Mouse (Mus musculus) forebrain, embryonic 12.5 days (tissue): Measurements from ENCODE around the gene Tstd1. TPM values are rescaled to one million over a fixed set of nuclear protein-coding genes. Genes with fewer than 3 reads are reported as not detected.
A peak's percentile ranks its signal among the peaks of the same experiment; 100 is the strongest.

Experiments used
- ATAC-seq: fragments of 200-750 bp; cut with Nextera tagmentation; 2 replicates; pipeline ENCODE4 v1.8.0; 2017; ENCODE audit warnings: moderate TSS enrichment; ENCODE audit not compliant: low FRiP score
- H3K27ac ChIP-seq: fragments of 300-500 bp; sonication (generic); 2 replicates; pipeline ENCODE4 v1.5.1; 2016; ENCODE audit warnings: mild to moderate bottlenecking
- H3K27me3 ChIP-seq: fragments of 300-500 bp; sonication (generic); 2 replicates; pipeline ENCODE4 v1.6.1; 2016; ENCODE audit warnings: mild to moderate bottlenecking
- H3K36me3 ChIP-seq: fragments of 300-500 bp; sonication (generic); replicated peaks from 2 replicates; pipeline ENCODE4 v1.6.1; 2016; ENCODE audit warnings: mild to moderate bottlenecking
- H3K4me1 ChIP-seq: fragments of 300-500 bp; sonication (generic); 2 replicates; pipeline ENCODE4 v1.6.1; 2016
- H3K4me2 ChIP-seq: fragments of 300-500 bp; sonication (generic); 2 replicates; pipeline ENCODE4 v1.6.1; 2016; ENCODE audit warnings: mild to moderate bottlenecking, moderate library complexity
- H3K4me3 ChIP-seq: fragments of 300-500 bp; sonication (generic); replicated peaks from 2 replicates; pipeline ENCODE4 v1.5.1; 2016; ENCODE audit warnings: mild to moderate bottlenecking
- H3K9ac ChIP-seq: fragments of 300-500 bp; sonication (generic); 2 replicates; pipeline ENCODE4 v1.6.1; 2016; ENCODE audit warnings: mild to moderate bottlenecking
- H3K9me3 ChIP-seq: fragments of 300-500 bp; sonication (generic); 2 replicates; pipeline ENCODE4 v1.6.1; 2016
- WGBS: fragments of 180-500 bp; shearing (Covaris S2); methylation state at CpG from one replicate; pipeline ENCODE4 v1.1.7; 2016; 5-methylcytosine and 5-hydroxymethylcytosine counted together
- polyA plus RNA-seq: library from polyadenylated mRNA; unstranded; fragments of >200 nt; fragmentation: Nextera tagmentation; extraction: Ambion mirVana; gene quantifications from 2 replicates; pipeline ENCODE4 v1.2.1, GENCODE M21; 2016

Tstd1 gene
- polyA plus RNA-seq, 1 experiment from 2014 or later, result 9.0 TPM

GRCm38 (mm10) chr1:171390101-171390500 is 28.6 kb upstream of the Tstd1 start:
- H3K4me1 ChIP-seq, result no peaks in the 10 kb centered on the region
- no peak overlapping the region for H3K27ac ChIP-seq
- ATAC-seq, result no peak
- no peak overlapping the region for H3K4me3 ChIP-seq
- no peaks in the 10 kb centered on the region for H3K36me3 ChIP-seq
- H3K4me2 ChIP-seq, result no peak overlapping the region
- no peaks in the 10 kb centered on the region for H3K9me3 ChIP-seq
- peaks cover 14% of the 10 kb centered on the region; the same call in 1 of the 2 replicates for H3K27me3 ChIP-seq
- no peak overlapping the region for H3K9ac ChIP-seq
- 83% methylated on average over 4 of the region's 4 CpGs for WGBS

- no peak overlapping the region for H3K4me3 ChIP-seq
- no peak overlapping the region for H3K4me2 ChIP-seq
- H3K9me3 ChIP-seq, result no peaks in the 10 kb centered on the region
- no peak for ATAC-seq
- H3K27me3 ChIP-seq, result peaks cover 19% of the 10 kb centered on the region; the same call in 1 of the 2 replicates
- 86% methylated on average over 4 of the region's 4 CpGs for WGBS
- no peak overlapping the region for H3K27ac ChIP-seq
- no peaks in the 10 kb centered on the region for H3K36me3 ChIP-seq
- no peaks in the 10 kb centered on the region for H3K4me1 ChIP-seq
- H3K9ac ChIP-seq, result no peak overlapping the region
These were observed 16.9 kb upstream of the Tstd1 start for GRCm38 (mm10) chr1:171401821-171402220.

GRCm38 (mm10) chr1:171402991-171403390 is 15.7 kb upstream of the Tstd1 start:
- Histone ChIP-seq H3K36me3 (no peaks in the 10 kb centered on the region), H3K27ac (no peak overlapping the region), H3K9me3 (no peaks in the 10 kb centered on the region), H3K27me3 (peaks cover 23% of the 10 kb centered on the region), H3K4me1 (no peaks in the 10 kb centered on the region), H3K4me3 (no peak overlapping the region), H3K9ac (no peak overlapping the region), H3K4me2 (no peak overlapping the region)
- ATAC-seq, result no peak
- 85% methylated on average over 9 of the region's 9 CpGs for WGBS

GRCm38 (mm10) chr1:171407263-171407662 is 11.4 kb upstream of the Tstd1 start:
- no peak overlapping the region for H3K9ac ChIP-seq
- no peak overlapping the region for H3K4me2 ChIP-seq
- peaks cover 31% of the 10 kb centered on the region for H3K27me3 ChIP-seq
- H3K36me3 ChIP-seq, result no peaks in the 10 kb centered on the region
- no peaks in the 10 kb centered on the region for H3K9me3 ChIP-seq
- no peak for ATAC-seq
- H3K4me1 ChIP-seq, result no peaks in the 10 kb centered on the region
- H3K27ac ChIP-seq, result no peak overlapping the region
- H3K4me3 ChIP-seq, result no peak overlapping the region
- 80% methylated on average over 5 of the region's 5 CpGs for WGBS

- 79% methylated on average over 1 of the region's 1 CpGs for WGBS
- Histone ChIP-seq H3K9ac (no peak overlapping the region), H3K27me3 (peaks cover 31% of the 10 kb centered on the region), H3K9me3 (no peaks in the 10 kb centered on the region), H3K36me3 (peaks cover 12% of the 10 kb centered on the region), H3K27ac (no peak overlapping the region), H3K4me2 (no peak overlapping the region), H3K4me3 (no peak overlapping the region), H3K4me1 (peaks cover 20% of the 10 kb centered on the region)
- no peak for ATAC-seq
These were observed 8.4 kb upstream of the Tstd1 start for GRCm38 (mm10) chr1:171410231-171410630.

- Histone ChIP-seq H3K4me1 (peaks cover 20% of the 10 kb centered on the region), H3K27me3 (peaks cover 28% of the 10 kb centered on the region), H3K27ac (peak within 1 kb of the TSS; percentile 94), H3K4me3 (peak within 1 kb of the TSS; percentile 96), H3K9me3 (no peaks in the 10 kb centered on the region), H3K9ac (peak within 1 kb of the TSS; percentile 98), H3K36me3 (peaks cover 20% of the 10 kb centered on the region), H3K4me2 (peak within 1 kb of the TSS; percentile 60)
- under 1% methylated on average over 36 of the region's 36 CpGs for WGBS
- peak; percentile 98 for ATAC-seq
These were observed 7.7 kb upstream of the Tstd1 start, which contains the start of gene Usf1 for GRCm38 (mm10) chr1:171410947-171411484. Gene Usf1, plus strand, starts transcription at chr1:171411313.

GRCm38 (mm10) chr1:171411492-171411941 is 7.2 kb upstream of the Tstd1 start:
- WGBS, result under 1% methylated on average over 39 of the region's 39 CpGs
- Histone ChIP-seq H3K4me3 (peak overlapping the region; percentile 96), H3K4me2 (peak overlapping the region; percentile 60), H3K36me3 (peaks cover 25% of the 10 kb centered on the region), H3K4me1 (peaks cover 20% of the 10 kb centered on the region), H3K9ac (peak overlapping the region; percentile 98), H3K9me3 (no peaks in the 10 kb centered on the region), H3K27ac (peak overlapping the region; percentile 94), H3K27me3 (peaks cover 23% of the 10 kb centered on the region)
- ATAC-seq, result peak; percentile 82

- Histone ChIP-seq H3K9ac (peak overlapping the region; percentile 98), H3K9me3 (no peaks in the 10 kb centered on the region), H3K27me3 (peaks cover 22% of the 10 kb centered on the region), H3K4me2 (peak overlapping the region; percentile 60), H3K4me3 (peak overlapping the region; percentile 96), H3K36me3 (peaks cover 30% of the 10 kb centered on the region), H3K27ac (peak overlapping the region; percentile 94), H3K4me1 (peaks cover 20% of the 10 kb centered on the region)
- peak; percentile 54; the same call in 1 of the 2 replicates for ATAC-seq
- WGBS, result under 1% methylated on average over 20 of the region's 20 CpGs
These were observed 6.7 kb upstream of the Tstd1 start for GRCm38 (mm10) chr1:171412001-171412441.

GRCm38 (mm10) chr1:171412446-171412845 is 6.2 kb upstream of the Tstd1 start:
- peak overlapping the region; percentile 98 for H3K9ac ChIP-seq
- 27% methylated on average over 3 of the region's 3 CpGs for WGBS
- no peak for ATAC-seq

GRCm38 (mm10) chr1:171413608-171414007 is 5.1 kb upstream of the Tstd1 start:
- no peaks in the 10 kb centered on the region for H3K9me3 ChIP-seq
- peak overlapping the region; percentile 60 for H3K4me2 ChIP-seq
- 71% methylated on average over 8 of the region's 8 CpGs for WGBS
- 0 out of 2 replicates have a peak overlapping the region, but pooled peaks have one; percentile 96 for H3K4me3 ChIP-seq
- H3K9ac ChIP-seq, result no peak overlapping the region
- H3K36me3 ChIP-seq, result peaks cover 43% of the 10 kb centered on the region
- ATAC-seq, result no peak
- peaks cover 7% of the 10 kb centered on the region for H3K27me3 ChIP-seq
- H3K27ac ChIP-seq, result no peak overlapping the region
- H3K4me1 ChIP-seq, result peaks cover 20% of the 10 kb centered on the region

More at GRCm38 (mm10) chr1:171412446-171412845, 6.2 kb upstream of the Tstd1 start:
- H3K9me3 ChIP-seq, result no peaks in the 10 kb centered on the region
- peaks cover 34% of the 10 kb centered on the region for H3K36me3 ChIP-seq
- peak overlapping the region; percentile 96 for H3K4me3 ChIP-seq
- peaks cover 20% of the 10 kb centered on the region for H3K4me1 ChIP-seq
- peak overlapping the region; percentile 60 for H3K4me2 ChIP-seq
- H3K27me3 ChIP-seq, result peaks cover 19% of the 10 kb centered on the region
- H3K27ac ChIP-seq, result peak overlapping the region; percentile 94

- H3K9ac ChIP-seq, result no peak overlapping the region
- 57% methylated on average over 12 of the region's 12 CpGs for whole genome bisulfite sequencing
- peaks cover 55% of the 10 kb centered on the region for H3K36me3 ChIP-seq
These were observed 715 bp downstream of the Tstd1 start for GRCm38 (mm10) chr1:171419291-171419882.

GRCm38 (mm10) chr1:171419905-171420304 is 1.2 kb downstream of the Tstd1 start:
- ATAC-seq, result 0 out of 2 replicates have a peak, but pooled peaks have one; percentile 3
- H3K27me3 ChIP-seq, result no peaks in the 10 kb centered on the region
- H3K4me1 ChIP-seq, result no peaks in the 10 kb centered on the region; the same call in 1 of the 2 replicates
- 76% methylated on average over 5 of the region's 5 CpGs for WGBS
- H3K9me3 ChIP-seq, result no peaks in the 10 kb centered on the region
- H3K9ac ChIP-seq, result no peak overlapping the region
- H3K4me3 ChIP-seq, result no peak overlapping the region
- peak overlapping the region; percentile 46; the same call in 1 of the 2 replicates for H3K27ac ChIP-seq
- peaks cover 50% of the 10 kb centered on the region for H3K36me3 ChIP-seq
- H3K4me2 ChIP-seq, result no peak overlapping the region

More at GRCm38 (mm10) chr1:171419291-171419882, 715 bp downstream of the Tstd1 start:
- ATAC-seq, result peak; percentile 41; the same call in 1 of the 2 replicates
- Histone ChIP-seq H3K27me3 (no peaks in the 10 kb centered on the region), H3K4me3 (no peak overlapping the region), H3K4me2 (no peak overlapping the region), H3K27ac (peak overlapping the region; percentile 31; the same call in 1 of the 2 replicates), H3K9me3 (no peaks in the 10 kb centered on the region), H3K4me1 (no peaks in the 10 kb centered on the region; the same call in 1 of the 2 replicates)
